Mouse (Mus musculus) myocyte (in vitro differentiated cells): ENCODE data around the gene Gng7. TPM values are rescaled to one million over a fixed set of nuclear protein-coding genes. Genes with fewer than 3 reads are reported as not detected.

Source experiments
- H3K27me3 ChIP-seq: one replicate; pipeline ENCODE4 v1.6.1; 2011; ENCODE audit not compliant: control insufficient read depth, insufficient read depth, insufficient read length
- H3K36me3 ChIP-seq: one replicate; pipeline ENCODE4 v1.6.1; 2011; ENCODE audit not compliant: control insufficient read depth, insufficient read depth
- H3K4me2 ChIP-seq: one replicate; pipeline ENCODE4 v1.6.1; 2011; ENCODE audit warnings: low read depth, control low read depth
- H3K4me3 ChIP-seq: one replicate; pipeline ENCODE4 v1.5.1; 2011; ENCODE audit warnings: mild to moderate bottlenecking, control low read depth, moderate library complexity
- H3K79me2 ChIP-seq: one replicate; pipeline ENCODE4 v1.6.1; 2011; ENCODE audit not compliant: control insufficient read depth, insufficient read depth
- H3ac ChIP-seq: one replicate; pipeline ENCODE4 v1.6.1; 2011; ENCODE audit not compliant: control insufficient read depth, insufficient read length
- CEBPB ChIP-seq: IDR thresholded peaks from 2 replicates; pipeline ENCODE4 v1.6.1; 2011; ENCODE audit warnings: mild to moderate bottlenecking, moderate library complexity; ENCODE audit not compliant: poor library complexity, insufficient read depth, severe bottlenecking
- E2F4 ChIP-seq: IDR thresholded peaks from one replicate; pipeline ENCODE4 v1.6.1; 2011; ENCODE audit warnings: mild to moderate bottlenecking, control low read depth, moderate library complexity; ENCODE audit not compliant: insufficient read depth
- MAX ChIP-seq: IDR thresholded peaks from one replicate; pipeline ENCODE4 v1.6.1; 2011; ENCODE audit warnings: low read depth, mild to moderate bottlenecking, control low read depth
- MYOD1 ChIP-seq, 3 experiments: IDR thresholded peaks; one replicate each; pipeline ENCODE4 v1.6.1; 2011; ENCODE audit warnings: control low read depth in 2 of 3, low read depth in 2 of 3, mild to moderate bottlenecking in 2 of 3, moderate library complexity in 1 of 3; ENCODE audit not compliant: insufficient read length in 2 of 3, control insufficient read depth in 1 of 3
- MYOG ChIP-seq, 3 experiments: IDR thresholded peaks; one replicate each; pipeline ENCODE4 v1.6.1; 2011; ENCODE audit warnings: control low read depth in 2 of 3, low read depth in 2 of 3, mild to moderate bottlenecking in 2 of 3; ENCODE audit not compliant: insufficient read length in 2 of 3, control insufficient read depth in 1 of 3, insufficient read depth in 1 of 3
- POLR2A ChIP-seq: IDR thresholded peaks from one replicate; pipeline ENCODE4 v1.6.1; 2011; ENCODE audit warnings: low read depth, mild to moderate bottlenecking, control low read depth, moderate library complexity; ENCODE audit not compliant: insufficient read length
- POLR2AphosphoS2 ChIP-seq: IDR thresholded peaks from one replicate; pipeline ENCODE4 v1.6.1; 2011; ENCODE audit warnings: low read depth, control low read depth; ENCODE audit not compliant: insufficient read length
- REST ChIP-seq: IDR thresholded peaks from one replicate; pipeline ENCODE4 v1.6.1; 2011; ENCODE audit warnings: mild to moderate bottlenecking, control low read depth, moderate library complexity; ENCODE audit not compliant: insufficient read depth, insufficient read length
- SRF ChIP-seq: IDR thresholded peaks from one replicate; pipeline ENCODE4 v1.6.1; 2011; ENCODE audit warnings: low read depth; ENCODE audit not compliant: control insufficient read depth, insufficient read length
- TCF12 ChIP-seq: IDR thresholded peaks from one replicate; pipeline ENCODE4 v1.6.1; 2011; ENCODE audit warnings: mild to moderate bottlenecking, control low read depth; ENCODE audit not compliant: poor library complexity, insufficient read depth, severe bottlenecking
- TCF3 ChIP-seq: IDR thresholded peaks from one replicate; pipeline ENCODE4 v1.6.1; 2011; ENCODE audit warnings: low read depth, control low read depth; ENCODE audit not compliant: insufficient read length
- USF1 ChIP-seq: IDR thresholded peaks from one replicate; pipeline ENCODE4 v1.6.1; 2011; ENCODE audit warnings: low read depth, mild to moderate bottlenecking, control low read depth, moderate library complexity
- polyA plus RNA-seq: library from polyadenylated mRNA; unstranded; fragments of >200 nt; fragmentation: generic; extraction: Trizol; gene quantifications from one replicate; pipeline ENCODE4 v1.2.1, GENCODE M21; 2012; ENCODE audit warnings: missing spikeins

Gng7 gene
- polyA plus RNA-seq, 1 experiment, result 0.47 TPM

- no peak overlapping the region for H3ac ChIP-seq
- TF ChIP-seq MAX (no peak), USF1 (no peak), MYOG (IDR thresholded peaks at IDR 0.05; ENCODE audit: control insufficient read depth in 1 of 3, insufficient read depth in 1 of 3, insufficient read length in 2 of 3, low read depth in 2 of 3) (no peak), POLR2AphosphoS2 (no peak), SRF (no peak), REST (no peak), TCF12 (no peak), POLR2A (no peak), E2F4 (no peak), CEBPB (no peak), TCF3 (no peak), MYOD1 (IDR thresholded peaks at IDR 0.05; ENCODE audit: control insufficient read depth in 1 of 3, insufficient read length in 2 of 3, low read depth in 2 of 3) (no peak)
Measured at GRCm38 (mm10) chr10:80942919-80943318, 71.8 kb downstream of the Gng7 start.

GRCm38 (mm10) chr10:80940988-80941347 lies 73.8 kb downstream of the Gng7 start:
- Histone ChIP-seq H3ac (no peak overlapping the region), H3K27me3 (no peaks in the 10 kb centered on the region), H3K36me3 (no peaks in the 10 kb centered on the region), H3K4me2 (peak overlapping the region; percentile 66), H3K79me2 (no peaks in the 10 kb centered on the region), H3K4me3 (no peak overlapping the region)
- TF ChIP-seq SRF (no peak), USF1 (no peak), POLR2AphosphoS2 (no peak), MAX (no peak), TCF12 (no peak), CEBPB (no peak), POLR2A (no peak), REST (no peak), MYOD1 (IDR thresholded peaks at IDR 0.05; ENCODE audit: control insufficient read depth in 1 of 3, insufficient read length in 2 of 3, low read depth in 2 of 3) (no peak), MYOG (IDR thresholded peaks at IDR 0.05; ENCODE audit: control insufficient read depth in 1 of 3, insufficient read depth in 1 of 3, insufficient read length in 2 of 3, low read depth in 2 of 3) (no peak), TCF3 (no peak), E2F4 (no peak)

More at GRCm38 (mm10) chr10:80942919-80943318, 71.8 kb downstream of the Gng7 start:
- Histone ChIP-seq H3K79me2 (no peaks in the 10 kb centered on the region), H3K36me3 (no peaks in the 10 kb centered on the region), H3K27me3 (no peaks in the 10 kb centered on the region), H3K4me2 (no peak overlapping the region), H3K4me3 (no peak overlapping the region)

GRCm38 (mm10) chr10:80940320-80940987 lies 74.3 kb downstream of the Gng7 start:
- H3K79me2 ChIP-seq, result no peaks in the 10 kb centered on the region
- no peak overlapping the region for H3ac ChIP-seq
- no peak for TF ChIP-seq CEBPB
- no peak for TF ChIP-seq USF1
- TF ChIP-seq E2F4, result no peak
- peak; percentile 5 for TF ChIP-seq SRF
- TF ChIP-seq REST, result no peak
- TF ChIP-seq MYOD1 (IDR thresholded peaks at IDR 0.05; ENCODE audit: control insufficient read depth in 1 of 3, insufficient read length in 2 of 3, low read depth in 2 of 3), result peak in 2 of 3 experiments; percentile 44 to 71
- peak; percentile 33 to 93 (median 69) for TF ChIP-seq MYOG (IDR thresholded peaks at IDR 0.05; ENCODE audit: control insufficient read depth in 1 of 3, insufficient read depth in 1 of 3, insufficient read length in 2 of 3, low read depth in 2 of 3)
- no peak for TF ChIP-seq POLR2AphosphoS2
- peak; percentile 27 for TF ChIP-seq POLR2A
- TF ChIP-seq TCF12, result peak; percentile 44
- peak; percentile 36 for TF ChIP-seq TCF3
- TF ChIP-seq MAX, result no peak
- H3K4me3 ChIP-seq, result no peak overlapping the region
- no peaks in the 10 kb centered on the region for H3K27me3 ChIP-seq
- peak overlapping the region; percentile 66 for H3K4me2 ChIP-seq
- no peaks in the 10 kb centered on the region for H3K36me3 ChIP-seq

- Histone ChIP-seq H3ac (no peak overlapping the region), H3K27me3 (no peaks in the 10 kb centered on the region), H3K79me2 (no peaks in the 10 kb centered on the region), H3K4me2 (peak overlapping the region; percentile 66), H3K36me3 (no peaks in the 10 kb centered on the region), H3K4me3 (no peak overlapping the region)
- TF ChIP-seq MYOG (IDR thresholded peaks at IDR 0.05; ENCODE audit: control insufficient read depth in 1 of 3, insufficient read depth in 1 of 3, insufficient read length in 2 of 3, low read depth in 2 of 3) (peak in 2 of 3 experiments; percentile 43 to 78), MAX (no peak), TCF12 (no peak), POLR2A (peak; percentile 63), POLR2AphosphoS2 (no peak), TCF3 (no peak), SRF (no peak), MYOD1 (IDR thresholded peaks at IDR 0.05; ENCODE audit: control insufficient read depth in 1 of 3, insufficient read length in 2 of 3, low read depth in 2 of 3) (peak in 1 of 3 experiments; percentile 59), REST (no peak), CEBPB (no peak), USF1 (no peak)
Measured at GRCm38 (mm10) chr10:80939671-80940070, 75.1 kb downstream of the Gng7 start.
